Mouse (Mus musculus): Measurements from ENCODE around the gene Mrpl51.

- TF ChIP-seq USF1 (IDR thresholded peaks at IDR 0.05; ENCODE audit: low read depth) = no peak
- no peak for TF ChIP-seq CTCF (IDR thresholded peaks at IDR 0.05; ENCODE audit: control insufficient read depth, insufficient read depth, insufficient read length)
- TF ChIP-seq MAX (IDR thresholded peaks at IDR 0.05) = peak; percentile 16
- peak; percentile 52 for TF ChIP-seq CEBPB (IDR thresholded peaks at IDR 0.05; ENCODE audit: low read depth)
- TF ChIP-seq MYOG (IDR thresholded peaks at IDR 0.05; ENCODE audit: control insufficient read depth, extremely low read depth, insufficient read length) = no peak
- TF ChIP-seq FOSL1 (IDR thresholded peaks at IDR 0.05; ENCODE audit: insufficient read depth, low read length, poor library complexity, severe bottlenecking) = no peak
- TF ChIP-seq MYOD1 (IDR thresholded peaks at IDR 0.05; ENCODE audit: control insufficient read depth, insufficient read length, low read depth) = no peak
Measured at GRCm38 (mm10) chr6:125191332-125192015, at the start of gene Mrpl51, which contains the start of gene Ncapd2.
